Mouse (Mus musculus) myocyte (in vitro differentiated cells): ENCODE measurements around the gene Hlcs. TPM values are rescaled to one million over a fixed set of nuclear protein-coding genes. Genes with fewer than 3 reads are reported as not detected.

Experiments
- H3K27me3 ChIP-seq: one replicate; pipeline ENCODE4 v1.6.1; 2011; ENCODE audit not compliant: control insufficient read depth, insufficient read depth, insufficient read length
- H3K36me3 ChIP-seq: one replicate; pipeline ENCODE4 v1.6.1; 2011; ENCODE audit not compliant: control insufficient read depth, insufficient read depth
- H3K4me2 ChIP-seq: one replicate; pipeline ENCODE4 v1.6.1; 2011; ENCODE audit warnings: low read depth, control low read depth
- H3K4me3 ChIP-seq: one replicate; pipeline ENCODE4 v1.5.1; 2011; ENCODE audit warnings: mild to moderate bottlenecking, control low read depth, moderate library complexity
- H3K79me2 ChIP-seq: one replicate; pipeline ENCODE4 v1.6.1; 2011; ENCODE audit not compliant: control insufficient read depth, insufficient read depth
- H3ac ChIP-seq: one replicate; pipeline ENCODE4 v1.6.1; 2011; ENCODE audit not compliant: control insufficient read depth, insufficient read length
- CEBPB ChIP-seq: IDR thresholded peaks from 2 replicates; pipeline ENCODE4 v1.6.1; 2011; ENCODE audit warnings: mild to moderate bottlenecking, moderate library complexity; ENCODE audit not compliant: poor library complexity, insufficient read depth, severe bottlenecking
- E2F4 ChIP-seq: IDR thresholded peaks from one replicate; pipeline ENCODE4 v1.6.1; 2011; ENCODE audit warnings: mild to moderate bottlenecking, control low read depth, moderate library complexity; ENCODE audit not compliant: insufficient read depth
- MAX ChIP-seq: IDR thresholded peaks from one replicate; pipeline ENCODE4 v1.6.1; 2011; ENCODE audit warnings: low read depth, mild to moderate bottlenecking, control low read depth
- MYOD1 ChIP-seq, 3 experiments: IDR thresholded peaks; one replicate each; pipeline ENCODE4 v1.6.1; 2011; ENCODE audit warnings: control low read depth in 2 of 3, low read depth in 2 of 3, mild to moderate bottlenecking in 2 of 3, moderate library complexity in 1 of 3; ENCODE audit not compliant: insufficient read length in 2 of 3, control insufficient read depth in 1 of 3
- MYOG ChIP-seq, 3 experiments: IDR thresholded peaks; one replicate each; pipeline ENCODE4 v1.6.1; 2011; ENCODE audit warnings: control low read depth in 2 of 3, low read depth in 2 of 3, mild to moderate bottlenecking in 2 of 3; ENCODE audit not compliant: insufficient read length in 2 of 3, control insufficient read depth in 1 of 3, insufficient read depth in 1 of 3
- POLR2A ChIP-seq: IDR thresholded peaks from one replicate; pipeline ENCODE4 v1.6.1; 2011; ENCODE audit warnings: low read depth, mild to moderate bottlenecking, control low read depth, moderate library complexity; ENCODE audit not compliant: insufficient read length
- POLR2AphosphoS2 ChIP-seq: IDR thresholded peaks from one replicate; pipeline ENCODE4 v1.6.1; 2011; ENCODE audit warnings: low read depth, control low read depth; ENCODE audit not compliant: insufficient read length
- REST ChIP-seq: IDR thresholded peaks from one replicate; pipeline ENCODE4 v1.6.1; 2011; ENCODE audit warnings: mild to moderate bottlenecking, control low read depth, moderate library complexity; ENCODE audit not compliant: insufficient read depth, insufficient read length
- SRF ChIP-seq: IDR thresholded peaks from one replicate; pipeline ENCODE4 v1.6.1; 2011; ENCODE audit warnings: low read depth; ENCODE audit not compliant: control insufficient read depth, insufficient read length
- TCF12 ChIP-seq: IDR thresholded peaks from one replicate; pipeline ENCODE4 v1.6.1; 2011; ENCODE audit warnings: mild to moderate bottlenecking, control low read depth; ENCODE audit not compliant: poor library complexity, insufficient read depth, severe bottlenecking
- TCF3 ChIP-seq: IDR thresholded peaks from one replicate; pipeline ENCODE4 v1.6.1; 2011; ENCODE audit warnings: low read depth, control low read depth; ENCODE audit not compliant: insufficient read length
- USF1 ChIP-seq: IDR thresholded peaks from one replicate; pipeline ENCODE4 v1.6.1; 2011; ENCODE audit warnings: low read depth, mild to moderate bottlenecking, control low read depth, moderate library complexity
- polyA plus RNA-seq: library from polyadenylated mRNA; unstranded; fragments of >200 nt; fragmentation: generic; extraction: Trizol; gene quantifications from one replicate; pipeline ENCODE4 v1.2.1, GENCODE M21; 2012; ENCODE audit warnings: missing spikeins

Hlcs gene
- polyA plus RNA-seq, 1 experiment = 3.2 TPM

GRCm38 (mm10) chr16:94331233-94331885 lies 18.0 kb upstream of the Hlcs start:
- Histone ChIP-seq H3K27me3 (peaks cover 7% of the 10 kb centered on the region), H3K36me3 (no peaks in the 10 kb centered on the region), H3K79me2 (no peaks in the 10 kb centered on the region), H3K4me2 (no peak overlapping the region), H3K4me3 (no peak overlapping the region), H3ac (no peak overlapping the region)
- TF ChIP-seq TCF12 (no peak), USF1 (no peak)

GRCm38 (mm10) chr16:94330429-94330828 lies 17.1 kb upstream of the Hlcs start:
- Histone ChIP-seq H3K36me3 (no peaks in the 10 kb centered on the region), H3K4me3 (no peak overlapping the region), H3ac (no peak overlapping the region), H3K4me2 (no peak overlapping the region), H3K27me3 (peaks cover 7% of the 10 kb centered on the region), H3K79me2 (no peaks in the 10 kb centered on the region)
- no peak for TF ChIP-seq SRF
- TF ChIP-seq USF1 = no peak
- TF ChIP-seq POLR2A = no peak
- no peak for TF ChIP-seq POLR2AphosphoS2
- no peak for TF ChIP-seq MAX
- TF ChIP-seq TCF3 = no peak
- no peak for TF ChIP-seq MYOG (IDR thresholded peaks at IDR 0.05; ENCODE audit: control insufficient read depth in 1 of 3, insufficient read depth in 1 of 3, insufficient read length in 2 of 3, low read depth in 2 of 3)
- TF ChIP-seq MYOD1 (IDR thresholded peaks at IDR 0.05; ENCODE audit: control insufficient read depth in 1 of 3, insufficient read length in 2 of 3, low read depth in 2 of 3) = no peak
- no peak for TF ChIP-seq CEBPB
- TF ChIP-seq REST = no peak
- no peak for TF ChIP-seq TCF12

DNA sequence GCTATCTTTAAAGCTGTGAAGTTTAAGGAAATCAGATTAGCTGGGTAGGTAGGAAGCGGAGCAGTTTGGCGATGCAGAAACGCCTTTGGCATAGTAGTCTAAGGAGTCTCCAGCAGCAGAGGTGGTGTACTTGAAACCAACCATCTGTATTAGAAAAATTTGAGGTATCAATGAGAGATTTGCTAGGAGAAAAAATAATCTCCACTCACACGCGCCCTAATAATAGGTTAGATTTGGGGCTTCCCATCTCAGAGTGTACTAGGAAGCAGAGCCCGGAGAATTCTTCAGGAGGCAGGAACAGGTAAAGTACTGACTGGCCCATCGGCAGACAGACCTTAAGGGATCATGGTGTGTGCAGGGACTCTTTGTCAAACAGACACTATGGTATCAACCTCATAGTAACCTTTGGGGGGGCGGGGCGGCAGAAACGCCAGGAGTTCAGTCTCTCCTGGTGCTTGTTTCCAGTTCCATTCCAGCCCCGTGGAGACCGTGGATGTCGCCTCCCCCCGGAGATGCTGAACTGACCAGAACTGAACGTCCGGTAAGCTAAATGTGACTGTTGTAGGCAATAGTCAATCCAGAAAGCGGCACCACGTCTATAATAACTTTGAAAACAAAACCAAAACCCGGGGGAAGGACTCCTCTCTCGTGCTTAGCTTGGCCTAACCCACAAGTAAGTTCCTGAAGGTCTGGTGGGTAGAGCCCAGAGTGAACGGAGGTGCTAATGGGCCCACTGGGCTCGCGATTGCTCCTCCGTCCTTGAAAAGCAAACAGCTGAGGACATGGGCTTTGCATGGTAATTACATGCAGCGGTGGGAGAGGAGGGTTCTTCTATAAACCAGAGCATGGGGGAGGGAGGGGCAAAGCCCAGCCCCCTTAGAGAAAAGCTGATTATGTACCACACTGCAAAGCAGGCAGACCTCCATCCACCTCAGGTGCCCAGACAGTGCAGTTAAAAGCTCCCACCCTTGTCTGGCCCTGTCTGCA lies 15.8 kb upstream of the Hlcs start:
- Histone ChIP-seq H3K79me2 (no peaks in the 10 kb centered on the region), H3ac (no peak overlapping the region), H3K27me3 (peaks cover 7% of the 10 kb centered on the region), H3K36me3 (no peaks in the 10 kb centered on the region), H3K4me3 (no peak overlapping the region), H3K4me2 (no peak overlapping the region)
- TF ChIP-seq MYOG (IDR thresholded peaks at IDR 0.05; ENCODE audit: control insufficient read depth in 1 of 3, insufficient read depth in 1 of 3, insufficient read length in 2 of 3, low read depth in 2 of 3) = no peak
- TF ChIP-seq TCF12 = no peak
- TF ChIP-seq MYOD1 (IDR thresholded peaks at IDR 0.05; ENCODE audit: control insufficient read depth in 1 of 3, insufficient read length in 2 of 3, low read depth in 2 of 3) = no peak
- TF ChIP-seq POLR2AphosphoS2 = no peak
- no peak for TF ChIP-seq TCF3
- TF ChIP-seq SRF = no peak
- TF ChIP-seq POLR2A = no peak

DNA sequence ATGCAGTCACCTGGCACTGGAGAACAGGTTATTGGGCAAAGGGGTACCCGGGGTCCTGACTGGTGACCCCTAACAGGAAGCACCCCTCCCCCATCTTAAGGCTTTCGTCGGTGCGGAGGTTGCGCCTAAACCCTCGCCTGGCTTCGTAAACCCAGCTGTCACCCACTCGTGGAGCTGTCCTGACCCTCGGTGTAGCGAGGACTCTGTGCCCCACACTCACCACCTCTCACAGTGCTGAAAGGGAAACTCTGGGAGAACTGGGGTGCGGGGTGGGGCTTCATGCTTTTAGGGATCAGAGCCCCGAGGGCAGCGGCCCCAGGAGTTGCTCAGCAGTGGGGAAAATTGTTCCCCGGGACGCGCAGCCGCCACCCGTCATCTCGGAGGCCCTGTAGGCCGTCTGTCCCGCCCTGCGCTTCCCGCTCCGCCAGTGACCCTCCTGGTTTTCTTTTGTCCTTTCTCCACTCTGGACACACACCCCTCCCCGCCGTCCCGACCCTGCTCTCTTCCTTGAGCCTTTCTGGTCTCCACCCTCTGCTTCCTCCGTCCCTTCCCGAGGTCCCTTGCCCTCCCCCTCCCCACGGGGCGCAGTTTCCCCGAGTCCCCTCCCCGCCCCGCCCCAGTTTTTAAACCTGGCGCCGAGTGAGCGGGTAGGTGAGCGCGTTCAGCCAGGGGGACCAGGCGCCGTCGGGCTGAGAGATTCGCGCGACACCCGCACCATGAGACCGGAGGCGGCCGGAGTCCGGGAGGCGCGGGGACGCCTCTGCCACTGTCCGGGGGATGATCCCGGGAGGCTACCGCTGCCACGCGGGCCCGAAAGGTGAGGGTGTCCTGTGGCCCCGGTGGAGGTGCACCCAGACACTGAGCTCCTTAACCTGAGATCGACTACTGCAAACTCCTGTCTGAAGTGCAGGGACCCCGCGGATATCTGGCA lies 14.7 kb upstream of the Hlcs start, which contains the start of gene Ripply3:
Gene Ripply3, plus strand, starts transcription at position 640 of the 931 bp plus-strand sequence.
- H3K36me3 ChIP-seq = no peaks in the 10 kb centered on the region
- no peaks in the 10 kb centered on the region for H3K79me2 ChIP-seq
- H3K27me3 ChIP-seq = peaks cover 7% of the 10 kb centered on the region
- TF ChIP-seq TCF3 (no peak), REST (no peak), POLR2A (no peak), MAX (no peak), MYOG (IDR thresholded peaks at IDR 0.05; ENCODE audit: control insufficient read depth in 1 of 3, insufficient read depth in 1 of 3, insufficient read length in 2 of 3, low read depth in 2 of 3) (no peak), TCF12 (no peak), USF1 (no peak), SRF (no peak), CEBPB (no peak), POLR2AphosphoS2 (no peak), E2F4 (no peak), MYOD1 (IDR thresholded peaks at IDR 0.05; ENCODE audit: control insufficient read depth in 1 of 3, insufficient read length in 2 of 3, low read depth in 2 of 3) (no peak)
- peak within 1 kb of the TSS; percentile 55 for H3K4me2 ChIP-seq
- no peak within 1 kb of the TSS for H3ac ChIP-seq
- peak within 1 kb of the TSS; percentile 6 for H3K4me3 ChIP-seq
